Comparison of ENCODE assay signal across 13 mouse cellular contexts in genomic region chr14:76947148-76947547, GRCm38 (mm10).
DNase-seq lines count a peak whose midpoint lies in the region; ATAC-seq and TF ChIP-seq lines count a peak whose summit lies in the region.
"Had no signal": no experiment of that assay in that cellular context is flagged by ENCODE, and none has a peak within 500 bp of the region (broad histone marks: within the 10 kb centered on the region; RNA-seq: fewer than 3 reads in every experiment).

No protein-coding gene starts in this region.

- TF ChIP-seq POLR2A in small intestine, adult 2 months (IDR thresholded peaks at IDR 0.05; ENCODE audit: low read depth, low read length), result no peak

- ATAC-seq in megakaryocyte-erythroid progenitor cell, adult 5-6 weeks (replicated peaks; ENCODE audit: low FRiP score, low TSS enrichment, poor library complexity, severe bottlenecking), result no peak
- ATAC-seq: forebrain, embryonic 16.5 days had no signal

- 36% methylated on average over 3 of the region's 3 CpGs for WGBS in small intestine, adult 2 months

- H3K27ac ChIP-seq in small intestine, adult 2 months (ENCODE audit: insufficient read depth, low read depth, low read length), result peak overlapping the region; percentile 61; the same call in 1 of the 2 replicates
- H3K27ac ChIP-seq: limb, embryonic 13.5 days had no signal

- peaks cover 10% of the 10 kb centered on the region; the same call in 1 of the 2 replicates for H3K4me1 ChIP-seq in small intestine, adult 2 months (ENCODE audit: control insufficient read depth, insufficient read depth, insufficient read length, low read length)

- H3K4me3 ChIP-seq in small intestine, adult 2 months (ENCODE audit: low read depth, low read length), result no peak overlapping the region
- H3K4me3 ChIP-seq: limb, embryonic 13.5 days had no signal

- no peaks in the 10 kb centered on the region for H3K36me3 ChIP-seq in small intestine, adult 2 months (ENCODE audit: control insufficient read depth, insufficient read depth, low read length)
- H3K36me3 ChIP-seq: limb, embryonic 13.5 days had no signal

- peak; percentile 23 to 58 for DNase-seq in kidney, postnatal 36 days
- no peak for DNase-seq in kidney, adult 18-20 months
- DNase-seq in adrenal gland, adult 18-20 months (ENCODE audit: low spot score in 2 of 2), result peak; percentile 39 to 51
- peak; percentile 30 for DNase-seq in heart, postnatal 4 days
- DNase-seq in left cerebral cortex, postnatal 14 days (ENCODE audit: low spot score in 2 of 2), result no peak
- DNase-seq in cerebellum, postnatal 14 days, result no peak
- DNase-seq: cerebellum, adult 18-20 months; midbrain, embryonic 14.5 days; thymus, adult 2 months had no signal

- TF ChIP-seq CTCF in small intestine, adult 2 months (IDR thresholded peaks at IDR 0.05; ENCODE audit: extremely low read depth, insufficient read length, insufficient replicate concordance, low read depth, low read length), result no peak

- intact Hi-C loops in left cerebral cortex, postnatal 14 days (cut with DNase I), result no loop called here

- H3K27me3 ChIP-seq in small intestine, adult 2 months (ENCODE audit: control insufficient read depth, insufficient read depth, low read length), result no peaks in the 10 kb centered on the region
- H3K27me3 ChIP-seq: limb, embryonic 13.5 days had no signal

Comparison
In these comparisons a context has a peak if more than half of its experiments do, and no peak if none do; other contexts are left out.
1. DNase-seq: peak in kidney, postnatal 36 days (2 of 2), adrenal gland, adult 18-20 months (2 of 2) and heart, postnatal 4 days (single experiment); none in kidney, adult 18-20 months (single experiment), left cerebral cortex, postnatal 14 days (0 of 2) and cerebellum, postnatal 14 days (0 of 2).